Mouse (Mus musculus) R1 (cell line): ENCODE data around the gene Msi2.

Source experiments
- DNase-seq: peaks from one replicate; pipeline ENCODE4 v3.0.0-alpha.2; 2018; ENCODE audit warnings: low read depth, low spot score

Msi2 gene

DNA sequence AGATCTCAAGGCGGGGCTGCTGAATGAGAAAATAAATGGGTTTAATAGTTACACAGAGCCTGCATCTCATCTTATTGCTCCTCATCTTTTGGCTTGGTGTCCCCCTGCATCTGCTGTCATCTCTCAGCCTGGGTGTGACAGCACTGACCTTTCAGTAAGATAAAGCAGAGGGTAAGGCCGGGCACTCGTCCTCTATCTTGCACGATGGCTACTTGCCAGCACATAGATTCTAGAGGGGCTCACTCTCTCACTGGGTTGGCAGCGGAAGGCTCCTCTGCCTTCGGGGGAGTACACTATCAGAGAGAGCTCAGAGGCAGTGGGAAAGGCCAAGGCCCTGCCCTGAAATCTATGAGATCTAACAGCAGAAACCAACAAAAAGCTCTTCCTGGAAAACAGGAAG is 403.8 kb downstream of the Msi2 start:
- no peak for DNase-seq

- no peak for DNase-seq
Observed at GRCm38 (mm10) chr11:88313512-88313911, 404.8 kb downstream of the Msi2 start.

DNA sequence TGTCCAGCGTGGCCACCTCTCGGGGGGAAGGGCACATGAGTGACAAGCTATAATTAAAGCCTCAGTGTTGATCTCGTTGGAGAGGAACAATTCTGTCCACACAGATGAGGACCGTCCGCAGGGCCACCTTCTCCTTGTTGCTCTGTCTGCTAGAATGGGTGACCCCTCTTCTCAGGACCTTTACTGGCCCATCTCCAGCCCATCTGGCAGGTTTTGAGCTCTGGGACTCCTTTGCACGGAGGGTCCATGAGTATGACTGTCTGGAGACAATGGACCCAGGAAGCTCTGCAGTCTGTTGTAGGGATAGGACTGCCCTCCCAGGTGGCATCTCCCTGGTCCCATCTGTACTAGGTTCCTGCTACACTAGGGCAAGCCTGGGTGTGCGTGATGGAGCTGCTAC is 406.7 kb downstream of the Msi2 start:
- no peak for DNase-seq

DNA sequence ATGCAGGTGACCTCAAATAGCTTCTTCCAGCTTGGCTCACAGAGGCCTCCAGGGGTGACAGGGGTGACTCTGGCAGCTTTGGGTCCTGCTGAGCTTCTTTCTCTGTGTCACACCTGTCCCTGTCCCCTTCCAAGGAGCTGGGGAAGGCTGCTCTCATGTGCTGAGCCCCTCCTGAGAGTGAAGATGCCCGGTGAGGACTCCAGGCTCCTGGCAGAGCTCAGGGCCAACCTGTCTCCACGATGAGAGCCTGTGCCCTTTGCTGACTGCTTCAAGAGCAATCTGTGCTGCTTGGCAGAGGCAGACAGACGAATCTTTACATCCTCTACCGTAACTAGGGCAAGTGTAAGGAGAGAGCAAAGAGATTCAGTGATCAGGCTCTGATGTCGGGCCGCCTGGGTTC is 407.5 kb downstream of the Msi2 start:
- no peak for DNase-seq

- DNase-seq: no peak
Observed at GRCm38 (mm10) chr11:88309059-88309700, 409.1 kb downstream of the Msi2 start.

GRCm38 (mm10) chr11:88307616-88308543 is 410.4 kb downstream of the Msi2 start:
- peak; percentile 97 for DNase-seq

DNA sequence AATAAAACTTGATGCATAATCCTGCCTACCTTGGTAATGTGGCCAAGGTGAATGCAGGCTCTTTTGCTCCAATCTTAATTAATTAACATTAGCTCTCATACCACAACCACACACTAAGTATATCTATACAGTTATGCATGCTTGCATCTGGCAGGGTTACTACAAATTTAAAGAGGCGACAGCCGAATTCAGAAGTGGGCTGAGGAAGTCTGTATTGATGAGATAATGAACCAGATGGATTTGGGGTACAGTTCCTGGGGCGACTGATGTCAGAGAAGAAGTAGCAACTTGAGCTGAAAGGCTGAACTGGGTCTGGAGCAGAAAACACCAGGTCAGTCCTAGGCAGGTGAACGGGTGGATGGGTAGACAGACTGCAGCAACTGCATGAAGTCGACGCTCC is 412.6 kb downstream of the Msi2 start:
- DNase-seq: no peak

- DNase-seq: peak; percentile 56
Observed at GRCm38 (mm10) chr11:88301619-88302018, 416.7 kb downstream of the Msi2 start.

GRCm38 (mm10) chr11:88299345-88299744 is 419.0 kb downstream of the Msi2 start:
- DNase-seq: no peak

GRCm38 (mm10) chr11:88297526-88297925 is 420.8 kb downstream of the Msi2 start:
- peak; percentile 54 for DNase-seq

- DNase-seq: no peak
Observed at GRCm38 (mm10) chr11:88295298-88295697, 423.0 kb downstream of the Msi2 start.

GRCm38 (mm10) chr11:88294394-88294710 is 424.0 kb downstream of the Msi2 start:
- DNase-seq: no peak

DNA sequence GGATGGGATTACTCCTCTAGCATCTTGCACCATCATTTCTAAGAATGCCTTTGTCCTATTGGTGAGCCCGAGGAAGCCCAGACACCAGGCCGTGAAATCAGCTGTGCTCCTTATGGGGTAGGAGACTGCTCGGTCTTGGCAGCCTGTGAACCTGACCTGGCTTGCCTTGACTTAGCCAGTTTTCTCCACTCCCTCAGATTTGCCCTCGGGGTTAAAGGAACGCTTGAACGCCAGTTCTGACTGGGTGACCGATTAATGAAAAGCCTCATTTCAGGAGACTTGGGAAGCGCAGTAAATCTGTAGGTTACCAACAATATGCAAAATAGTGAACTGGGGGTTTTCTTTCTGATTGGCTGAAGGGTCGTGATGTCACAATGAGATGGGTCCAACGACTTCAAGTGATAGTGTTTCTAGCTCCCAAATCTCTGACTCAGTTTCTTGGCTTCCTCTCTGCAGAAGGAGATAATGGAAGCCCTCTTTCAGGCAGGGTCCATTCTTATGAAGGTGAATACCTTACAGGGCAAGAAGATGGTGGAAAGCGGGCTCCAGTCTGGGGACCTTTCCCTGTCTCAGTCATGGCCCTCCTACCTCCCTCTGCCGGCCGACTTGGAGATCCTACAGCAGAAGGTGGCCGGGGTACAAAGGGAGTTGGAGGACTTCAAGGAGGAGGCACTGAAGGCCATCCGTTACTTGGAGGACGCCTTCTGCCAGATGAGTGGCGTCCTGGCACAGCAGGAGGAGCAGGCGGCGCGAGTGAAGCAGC is 424.5 kb downstream of the Msi2 start, which contains the start of gene Ccdc182:
Gene Ccdc182 (plus strand): TSS at position 428 of the 763 bp plus-strand sequence.
- peak; percentile 78 for DNase-seq

GRCm38 (mm10) chr11:88291688-88292087 is 426.6 kb downstream of the Msi2 start:
- DNase-seq: peak; percentile 55

DNA sequence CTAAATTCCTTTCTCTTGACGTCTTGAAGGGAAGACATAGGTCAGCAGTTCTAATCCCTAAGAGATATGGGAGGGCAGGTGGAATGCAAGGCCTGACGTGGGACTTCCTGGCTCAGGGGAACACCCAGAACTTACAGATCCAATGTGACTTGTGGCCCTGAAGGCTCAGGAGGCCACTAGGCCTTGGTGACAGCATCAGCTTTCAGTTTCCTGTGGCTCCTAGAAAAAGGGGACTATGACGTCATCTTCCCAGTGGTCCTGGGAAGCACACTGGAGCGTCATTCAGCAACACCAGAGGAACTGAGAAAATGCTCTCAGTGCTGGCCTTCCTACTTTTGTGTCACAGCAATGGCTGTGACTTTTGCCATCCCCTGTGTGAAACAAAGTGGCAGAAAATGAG is 427.1 kb downstream of the Msi2 start:
- DNase-seq: no peak
